Mouse (Mus musculus): ENCODE data around the gene Mvb12a. TPM values are rescaled to one million over a fixed set of nuclear protein-coding genes. Genes with fewer than 3 reads are reported as not detected.

Gene Mvb12a
- total and polyA plus RNA-seq, 3 experiments, result 40.4 to 132 (median 75.9) TPM

GRCm38 (mm10) chr8:71597451-71597850 is 54.7 kb downstream of the Mvb12a start, which contains the start of gene Fam129c:
Fam129c (plus strand) TSS chr8:71597648.
- no peaks in the 10 kb centered on the region for H3K27me3 ChIP-seq (ENCODE audit: insufficient read depth, low read length)
- no peak for ATAC-seq (ENCODE audit: extremely low read depth, insufficient number of reproducible peaks, low FRiP score, poor library complexity, severe bottlenecking)
- no peak within 1 kb of the TSS; the same call in 1 of the 2 replicates for H3K4me3 ChIP-seq (ENCODE audit: low read depth, low read length)
- peaks cover 52% of the 10 kb centered on the region for H3K4me1 ChIP-seq (ENCODE audit: insufficient read depth, low read depth, low read length)
- peaks cover 90% of the 10 kb centered on the region for H3K36me3 ChIP-seq (replicated peaks)
- no peak for DNase-seq (ENCODE audit: low spot score)
- no peaks in the 10 kb centered on the region for H3K9me3 ChIP-seq (replicated peaks)
- TF ChIP-seq GATA1 (IDR thresholded peaks at IDR 0.05; ENCODE audit: borderline replicate concordance, low read length) (no peak), TAL1 (conservative IDR thresholded peaks at IDR 0.05; ENCODE audit: low read depth, low read length) (no peak), POLR2AphosphoS5 (IDR thresholded peaks at IDR 0.05; ENCODE audit: insufficient replicate concordance, low read depth, low read length) (no peak), CTCF (IDR thresholded peaks at IDR 0.05; ENCODE audit: low read depth, low read length) (no peak)

Other genes with a start within 250 kb of the Mvb12a start
Only the 20 nearest of the 25 such genes appear.
- gene Ushbp1, start 147.1 kb upstream of the Mvb12a start, total RNA-seq (2014; fragmentation: Nextera tagmentation), result not detected in 2 replicates
- gene Ushbp1, start 147.1 kb upstream of the Mvb12a start, total RNA-seq (2017), result 0.06 and 0.11 TPM in 2 replicates
- gene Ushbp1, start 147.1 kb upstream of the Mvb12a start, polyA plus RNA-seq (2012), result 0.08 and 0.09 TPM in 2 replicates
- gene Babam1, start 146.1 kb upstream of the Mvb12a start, total RNA-seq (2014; fragmentation: Nextera tagmentation), result 58.4 and 83.8 TPM in 2 replicates
- gene Babam1, start 146.1 kb upstream of the Mvb12a start, total RNA-seq (2017), result 90.3 and 92.1 TPM in 2 replicates
- 106 and 107 TPM in 2 replicates for gene Babam1, start 146.1 kb upstream of the Mvb12a start, polyA plus RNA-seq (2012)
- 5.9 and 16.2 TPM in 2 replicates for gene Ankle1, start 136.9 kb upstream of the Mvb12a start, total RNA-seq (2014; fragmentation: Nextera tagmentation)
- 9.8 and 12.1 TPM in 2 replicates for gene Ankle1, start 136.9 kb upstream of the Mvb12a start, total RNA-seq (2017)
- gene Ankle1, start 136.9 kb upstream of the Mvb12a start, polyA plus RNA-seq (2012), result 13.7 and 15.1 TPM in 2 replicates
- gene Abhd8, start 79.3 kb upstream of the Mvb12a start, total RNA-seq (2014; fragmentation: Nextera tagmentation), result 2.6 and 3.9 TPM in 2 replicates
- 4.5 and 5.0 TPM in 2 replicates for gene Abhd8, start 79.3 kb upstream of the Mvb12a start, total RNA-seq (2017)
- 17.0 and 20.9 TPM in 2 replicates for gene Abhd8, start 79.3 kb upstream of the Mvb12a start, polyA plus RNA-seq (2012)
- 42.0 and 65.5 TPM in 2 replicates for gene Mrpl34, start 78.0 kb upstream of the Mvb12a start, total RNA-seq (2014; fragmentation: Nextera tagmentation)
- 68.2 and 74.9 TPM in 2 replicates for gene Mrpl34, start 78.0 kb upstream of the Mvb12a start, total RNA-seq (2017)
- gene Mrpl34, start 78.0 kb upstream of the Mvb12a start, polyA plus RNA-seq (2012), result 149 and 161 TPM in 2 replicates
- gene Dda1, start 73.7 kb upstream of the Mvb12a start, total RNA-seq (2014; fragmentation: Nextera tagmentation), result 51.9 and 56.2 TPM in 2 replicates
- gene Dda1, start 73.7 kb upstream of the Mvb12a start, total RNA-seq (2017), result 16.2 and 19.6 TPM in 2 replicates
- gene Dda1, start 73.7 kb upstream of the Mvb12a start, polyA plus RNA-seq (2012), result 209 and 288 TPM in 2 replicates
- gene Ano8, start 57.0 kb upstream of the Mvb12a start, total RNA-seq (2014; fragmentation: Nextera tagmentation), result 0.97 and 1.1 TPM in 2 replicates
- gene Ano8, start 57.0 kb upstream of the Mvb12a start, total RNA-seq (2017), result 2.1 and 2.5 TPM in 2 replicates
- gene Ano8, start 57.0 kb upstream of the Mvb12a start, polyA plus RNA-seq (2012), result 1.4 and 1.5 TPM in 2 replicates
- 5.8 and 6.4 TPM in 2 replicates for gene Gtpbp3, start 54.8 kb upstream of the Mvb12a start, total RNA-seq (2014; fragmentation: Nextera tagmentation)
- 14.6 and 18.2 TPM in 2 replicates for gene Gtpbp3, start 54.8 kb upstream of the Mvb12a start, total RNA-seq (2017)
- gene Gtpbp3, start 54.8 kb upstream of the Mvb12a start, polyA plus RNA-seq (2012), result 26.1 and 33.3 TPM in 2 replicates
- not detected in 2 replicates for gene Plvap, start 31.2 kb upstream of the Mvb12a start, total RNA-seq (2014; fragmentation: Nextera tagmentation)
- gene Plvap, start 31.2 kb upstream of the Mvb12a start, total RNA-seq (2017), result 0.16 and 0.17 TPM in 2 replicates
- gene Plvap, start 31.2 kb upstream of the Mvb12a start, polyA plus RNA-seq (2012), result 0.88 and 0.90 TPM in 2 replicates
- gene Ccdc194, start 17.2 kb upstream of the Mvb12a start, total RNA-seq (2014; fragmentation: Nextera tagmentation), result not detected in 2 replicates
- 0.22 TPM in 1 of 2 replicates, not detected in the other for gene Ccdc194, start 17.2 kb upstream of the Mvb12a start, total RNA-seq (2017)
- not detected in 2 replicates for gene Ccdc194, start 17.2 kb upstream of the Mvb12a start, polyA plus RNA-seq (2012)
- 6.3 and 8.0 TPM in 2 replicates for gene Bst2, start 5.5 kb upstream of the Mvb12a start, total RNA-seq (2014; fragmentation: Nextera tagmentation)
- 6.4 and 7.6 TPM in 2 replicates for gene Bst2, start 5.5 kb upstream of the Mvb12a start, total RNA-seq (2017)
- 44.0 and 59.6 TPM in 2 replicates for gene Bst2, start 5.5 kb upstream of the Mvb12a start, polyA plus RNA-seq (2012)
- not detected in 2 replicates for gene Tmem221, start 15.9 kb downstream of the Mvb12a start, total RNA-seq (2014; fragmentation: Nextera tagmentation)
- not detected in 2 replicates for gene Tmem221, start 15.9 kb downstream of the Mvb12a start, total RNA-seq (2017)
- not detected in 2 replicates for gene Tmem221, start 15.9 kb downstream of the Mvb12a start, polyA plus RNA-seq (2012)
- gene Nxnl1, start 23.7 kb downstream of the Mvb12a start, total RNA-seq (2014; fragmentation: Nextera tagmentation), result not detected in 2 replicates
- not detected in 2 replicates for gene Nxnl1, start 23.7 kb downstream of the Mvb12a start, total RNA-seq (2017)
- gene Nxnl1, start 23.7 kb downstream of the Mvb12a start, polyA plus RNA-seq (2012), result not detected in 2 replicates
- not detected in 2 replicates for gene Slc27a1, start 26.0 kb downstream of the Mvb12a start, total RNA-seq (2014; fragmentation: Nextera tagmentation)
- 0.12 and 0.33 TPM in 2 replicates for gene Slc27a1, start 26.0 kb downstream of the Mvb12a start, total RNA-seq (2017)
- not detected in 2 replicates for gene Slc27a1, start 26.0 kb downstream of the Mvb12a start, polyA plus RNA-seq (2012)
- 39.7 and 47.5 TPM in 2 replicates for gene Pgls, start 49.3 kb downstream of the Mvb12a start, total RNA-seq (2014; fragmentation: Nextera tagmentation)
- 87.2 and 140 TPM in 2 replicates for gene Pgls, start 49.3 kb downstream of the Mvb12a start, total RNA-seq (2017)
- gene Pgls, start 49.3 kb downstream of the Mvb12a start, polyA plus RNA-seq (2012), result 331 and 360 TPM in 2 replicates
- gene Fam129c, start 54.7 kb downstream of the Mvb12a start, total RNA-seq (2014; fragmentation: Nextera tagmentation), result 8.3 and 11.4 TPM in 2 replicates
- 6.6 and 7.0 TPM in 2 replicates for gene Fam129c, start 54.7 kb downstream of the Mvb12a start, total RNA-seq (2017)
- gene Fam129c, start 54.7 kb downstream of the Mvb12a start, polyA plus RNA-seq (2012), result 8.1 and 10.4 TPM in 2 replicates
- gene Colgalt1, start 68.1 kb downstream of the Mvb12a start, total RNA-seq (2014; fragmentation: Nextera tagmentation), result 35.7 and 38.7 TPM in 2 replicates
- 30.5 and 42.4 TPM in 2 replicates for gene Colgalt1, start 68.1 kb downstream of the Mvb12a start, total RNA-seq (2017)
- gene Colgalt1, start 68.1 kb downstream of the Mvb12a start, polyA plus RNA-seq (2012), result 37.6 and 42.6 TPM in 2 replicates
- 6.5 and 7.3 TPM in 2 replicates for gene Unc13a, start 128.8 kb downstream of the Mvb12a start, total RNA-seq (2014; fragmentation: Nextera tagmentation)
- gene Unc13a, start 128.8 kb downstream of the Mvb12a start, total RNA-seq (2017), result 4.1 and 5.2 TPM in 2 replicates
- 3.7 and 4.6 TPM in 2 replicates for gene Unc13a, start 128.8 kb downstream of the Mvb12a start, polyA plus RNA-seq (2012)
- 29.8 and 32.0 TPM in 2 replicates for gene Jak3, start 133.4 kb downstream of the Mvb12a start, total RNA-seq (2014; fragmentation: Nextera tagmentation)
- gene Jak3, start 133.4 kb downstream of the Mvb12a start, total RNA-seq (2017), result 15.7 and 15.9 TPM in 2 replicates
- 68.8 and 73.6 TPM in 2 replicates for gene Jak3, start 133.4 kb downstream of the Mvb12a start, polyA plus RNA-seq (2012)
- gene Insl3, start 146.3 kb downstream of the Mvb12a start, total RNA-seq (2014; fragmentation: Nextera tagmentation), result 3.4 and 9.1 TPM in 2 replicates
- gene Insl3, start 146.3 kb downstream of the Mvb12a start, total RNA-seq (2017), result 2.7 and 4.6 TPM in 2 replicates
- 28.6 and 35.3 TPM in 2 replicates for gene Insl3, start 146.3 kb downstream of the Mvb12a start, polyA plus RNA-seq (2012)